In genomic region chr7:81398957-81399356, GRCm38 (mm10) we compare ENCODE assay signal across 8 mouse cellular contexts. TPM values are rescaled to one million over a fixed set of nuclear protein-coding genes. Genes with fewer than 3 reads are reported as not detected.
DNase-seq lines count a peak whose midpoint lies in the region; ATAC-seq lines count a peak whose summit lies in the region.

No protein-coding gene starts in this region.

- no peaks in the 10 kb centered on the region for H3K9me3 ChIP-seq in kidney, embryonic 15.5 days (replicated peaks)

- no peak overlapping the region for H3K27ac ChIP-seq in kidney, embryonic 15.5 days

- whole genome bisulfite sequencing in kidney, embryonic 15.5 days = 50% methylated on average over 2 of the region's 2 CpGs

- peak; percentile 9 for DNase-seq in adrenal gland, postnatal 25 days
- DNase-seq in adrenal gland, postnatal 10 days = no peak
- DNase-seq in kidney, adult 9 months = peak; percentile 21
- peak; percentile 9 for DNase-seq in thymus, postnatal 0 days (ENCODE audit: low spot score)
- DNase-seq in thymus, postnatal 10 days (ENCODE audit: low spot score in 2 of 2) = no peak
- DNase-seq in spleen, postnatal 14 days (ENCODE audit: low spot score in 2 of 2) = no peak

- peaks cover 8% of the 10 kb centered on the region; the same call in 1 of the 2 replicates for H3K27me3 ChIP-seq in kidney, embryonic 15.5 days

- no peaks in the 10 kb centered on the region for H3K4me1 ChIP-seq in kidney, embryonic 15.5 days

- no peak overlapping the region for H3K9ac ChIP-seq in kidney, embryonic 15.5 days

- no peak for ATAC-seq in kidney, embryonic 15.5 days (replicated peaks; ENCODE audit: low FRiP score)
- no peak for ATAC-seq in erythroblast, adult 5-6 weeks (replicated peaks; ENCODE audit: low FRiP score, poor library complexity, severe bottlenecking)

- H3K4me2 ChIP-seq in kidney, embryonic 15.5 days = no peak overlapping the region

- H3K36me3 ChIP-seq in kidney, embryonic 15.5 days = no peaks in the 10 kb centered on the region

- H3K4me3 ChIP-seq in kidney, embryonic 15.5 days (replicated peaks) = no peak overlapping the region

RNA-seq across cellular contexts. Expression of gene Rps17, which starts 53.9 kb away (rescaled TPM):
- 1,081 and 1,170 TPM in 2 replicates for total RNA-seq in adrenal gland, postnatal 25 days (2021)
- total RNA-seq in adrenal gland, postnatal 10 days (2021) = 1,000 to 10,000 TPM; 1,406 to 1,408 TPM
- 1,359 and 1,501 TPM in 2 replicates for polyA plus RNA-seq in kidney, embryonic 15.5 days (2015; fragmentation: Nextera tagmentation; extraction: Ambion mirVana)
- 1,759 and 1,761 TPM in 2 replicates for polyA plus RNA-seq in thymus, postnatal 0 days (2015; fragmentation: Nextera tagmentation; extraction: Ambion mirVana)
- 779 and 843 TPM in 2 replicates for total RNA-seq in erythroblast, adult 5-6 weeks (2015; ENCODE audit: low replicate concordance)
- total RNA-seq in erythroblast, adult 5-6 weeks (2017; ENCODE audit: low replicate concordance) = 542 and 565 TPM in 2 replicates

RNA-seq across cellular contexts. Expression of gene Cpeb1, which starts 56.3 kb away (rescaled TPM):
- total RNA-seq in adrenal gland, postnatal 25 days (2021) = 29.2 and 39.0 TPM in 2 replicates
- 10 to 100 TPM in 1 of 2 experiments, 1 to 10 TPM in 1; 8.7 to 13.2 TPM for total RNA-seq in adrenal gland, postnatal 10 days (2021)
- polyA plus RNA-seq in kidney, embryonic 15.5 days (2015; fragmentation: Nextera tagmentation; extraction: Ambion mirVana) = 0.87 and 1.9 TPM in 2 replicates
- 10.0 and 12.2 TPM in 2 replicates for polyA plus RNA-seq in thymus, postnatal 0 days (2015; fragmentation: Nextera tagmentation; extraction: Ambion mirVana)
- total RNA-seq in erythroblast, adult 5-6 weeks (2015; ENCODE audit: low replicate concordance) = not detected in 2 replicates
- not detected in 2 replicates for total RNA-seq in erythroblast, adult 5-6 weeks (2017; ENCODE audit: low replicate concordance)

Comparison
In these comparisons a context has a peak if more than half of its experiments do, and no peak if none do; other contexts are left out.
1. DNase-seq: peak in adrenal gland, postnatal 25 days (single experiment), kidney, adult 9 months (single experiment) and thymus, postnatal 0 days (single experiment); none in adrenal gland, postnatal 10 days (single experiment), thymus, postnatal 10 days (0 of 2) and spleen, postnatal 14 days (0 of 2).
2. RNA of gene Cpeb1, which starts 56.3 kb away (total RNA-seq): 29.2 to 39.0 TPM in adrenal gland, postnatal 25 days and 8.7 to 13.2 TPM in adrenal gland, postnatal 10 days; not detected in erythroblast, adult 5-6 weeks; every median in the first group is over 4 times any median in the second.